Mouse (Mus musculus): ENCODE data around the gene Wnt5a.

The Wnt5a gene

GRCm38 (mm10) chr14:28504101-28505050, at the start of gene Wnt5a:
Gene Wnt5a, plus strand, starts transcription at chr14:28504750.
- no peak for DNase-seq

- no peak for DNase-seq
These were observed 48.0 kb upstream of the Wnt5a start for GRCm38 (mm10) chr14:28456372-28457076.

GRCm38 (mm10) chr14:28457428-28457827, 47.1 kb upstream of the Wnt5a start:
- DNase-seq: no peak

GRCm38 (mm10) chr14:28467956-28468355, 36.6 kb upstream of the Wnt5a start:
- no peak for DNase-seq

- no peak for DNase-seq
These were observed 34.9 kb upstream of the Wnt5a start for GRCm38 (mm10) chr14:28469696-28470095.

GRCm38 (mm10) chr14:28470212-28470611, 34.3 kb upstream of the Wnt5a start:
- DNase-seq: no peak

- DNase-seq: no peak
These were observed 29.5 kb upstream of the Wnt5a start for GRCm38 (mm10) chr14:28475012-28475411.

- no peak for DNase-seq
These were observed 29.1 kb upstream of the Wnt5a start for GRCm38 (mm10) chr14:28475421-28475820.

- DNase-seq: no peak
These were observed 27.8 kb upstream of the Wnt5a start for GRCm38 (mm10) chr14:28476746-28477145.

- no peak for DNase-seq
These were observed 23.7 kb upstream of the Wnt5a start for GRCm38 (mm10) chr14:28480866-28481265.

- no peak for DNase-seq
These were observed 10.7 kb upstream of the Wnt5a start for GRCm38 (mm10) chr14:28493806-28494205.

- DNase-seq: no peak
These were observed 10.3 kb upstream of the Wnt5a start for GRCm38 (mm10) chr14:28494273-28494672.

GRCm38 (mm10) chr14:28501216-28501878, 3.2 kb upstream of the Wnt5a start:
- DNase-seq: no peak

GRCm38 (mm10) chr14:28503276-28503675, 1.3 kb upstream of the Wnt5a start:
- no peak for DNase-seq

- no peak for DNase-seq
These were observed 568 bp downstream of the Wnt5a start for GRCm38 (mm10) chr14:28505051-28505585.

- DNase-seq: no peak
These were observed 1.2 kb downstream of the Wnt5a start for GRCm38 (mm10) chr14:28505586-28506375.

- no peak for DNase-seq
These were observed 1.9 kb downstream of the Wnt5a start for GRCm38 (mm10) chr14:28506376-28506831.

GRCm38 (mm10) chr14:28507011-28507410, 2.5 kb downstream of the Wnt5a start:
- no peak for DNase-seq

- DNase-seq: no peak
These were observed 2.9 kb downstream of the Wnt5a start for GRCm38 (mm10) chr14:28507471-28507870.

GRCm38 (mm10) chr14:28508288-28509258, 4.0 kb downstream of the Wnt5a start:
- no peak for DNase-seq

All from thymus, postnatal 14 days (tissue).